Comparison of ENCODE assay signal across 8 mouse cellular contexts in the genomic region with DNA sequence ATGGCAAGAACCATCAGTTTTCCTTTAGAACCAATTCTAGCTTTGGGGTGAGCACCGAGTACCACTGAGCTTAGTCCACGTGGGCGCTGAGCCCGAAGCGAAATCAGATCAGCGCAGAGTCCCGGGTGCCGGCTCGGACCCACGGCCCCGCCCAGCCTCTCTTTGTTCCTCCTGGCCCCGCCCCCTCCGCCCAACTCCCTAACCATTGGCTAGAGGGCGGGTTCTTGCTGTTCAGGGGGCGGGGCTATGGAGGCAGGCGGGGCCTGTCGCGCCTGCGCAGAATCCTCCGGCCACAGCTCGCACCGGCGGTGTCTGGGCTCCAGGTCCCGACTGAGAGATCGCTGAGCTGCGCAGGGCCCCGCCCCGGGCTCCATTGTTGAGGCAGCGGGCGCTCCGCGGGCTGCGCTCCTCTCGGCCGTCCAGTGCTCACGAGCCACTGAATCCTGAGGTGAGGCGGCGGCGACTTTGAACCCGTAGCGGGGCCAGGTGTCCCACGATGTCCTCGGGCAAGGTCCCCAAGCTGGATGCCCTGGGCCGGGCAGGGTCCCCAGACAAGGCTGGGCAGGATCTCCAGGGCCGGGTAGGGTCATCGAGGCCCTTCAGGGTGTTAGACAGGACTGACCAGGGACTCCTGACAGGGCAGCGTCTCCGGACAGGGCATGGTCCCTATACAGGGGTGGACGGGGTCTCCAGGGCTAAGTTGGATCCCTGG. TPM values are rescaled to one million over a fixed set of nuclear protein-coding genes. Genes with fewer than 3 reads are reported as not detected.
DNase-seq lines count a peak whose midpoint lies in the region; ATAC-seq lines count a peak whose summit lies in the region.

A gene (plus strand): TSS at position 227 of the 712 bp plus-strand sequence.

- DNase-seq in WW6 (ENCODE audit: low read depth, low spot score), result peak; percentile 96
- DNase-seq in cerebellum, postnatal 36 days, result peak; percentile 98 to 99
- peak; percentile 96 to 98 for DNase-seq in frontal cortex, postnatal 36 days (ENCODE audit: low spot score in 2 of 2)
- peak; percentile 99 for DNase-seq in hindbrain, embryonic 14.5 days (ENCODE audit: low spot score)
- peak; percentile 96 to 98 for DNase-seq in layer of hippocampus, postnatal 25 days (ENCODE audit: extremely low spot score in 1 of 2, low spot score in 1 of 2)
- peak; percentile 100 for DNase-seq in lung, postnatal 14 days
- DNase-seq in ovary, postnatal 36 days (ENCODE audit: low spot score), result peak; percentile 100
- DNase-seq in thymus, postnatal 14 days, result peak; percentile 100

- H3K4me3 ChIP-seq in hindbrain, embryonic 14.5 days (replicated peaks; ENCODE audit: low read length), result peak within 1 kb of the TSS; percentile 90

- no peaks in the 10 kb centered on the region for H3K9me3 ChIP-seq in hindbrain, embryonic 14.5 days (ENCODE audit: control insufficient read depth, low read length)

- peak within 1 kb of the TSS; percentile 99 for H3K9ac ChIP-seq in hindbrain, embryonic 14.5 days

- H3K4me2 ChIP-seq in hindbrain, embryonic 14.5 days (replicated peaks), result peak within 1 kb of the TSS; percentile 93

- WGBS in hindbrain, embryonic 14.5 days, result under 1% methylated on average over 49 of the region's 49 CpGs

- no peaks in the 10 kb centered on the region for H3K27me3 ChIP-seq in hindbrain, embryonic 14.5 days (ENCODE audit: control insufficient read depth, insufficient read depth, low read length)

- H3K27ac ChIP-seq in hindbrain, embryonic 14.5 days, result peak within 1 kb of the TSS; percentile 88

- H3K4me1 ChIP-seq in hindbrain, embryonic 14.5 days (replicated peaks; ENCODE audit: control insufficient read depth, insufficient read depth, low read length), result peaks cover 39% of the 10 kb centered on the region

- ATAC-seq in hindbrain, embryonic 14.5 days (ENCODE audit: low FRiP score), result peak; percentile 95

- H3K36me3 ChIP-seq in hindbrain, embryonic 14.5 days (replicated peaks; ENCODE audit: control insufficient read depth, insufficient read depth), result no peaks in the 10 kb centered on the region

RNA-seq across cellular contexts. Expression of the gene that starts here (rescaled TPM):
- polyA plus RNA-seq in hindbrain, embryonic 14.5 days (2014; fragmentation: Nextera tagmentation; extraction: Ambion mirVana), result 70.8 and 72.3 TPM in 2 replicates
- total RNA-seq in layer of hippocampus, postnatal 25 days (2021), result 10 to 100 TPM; 24.4 to 39.0 TPM

Comparison
In these comparisons a context has a peak if more than half of its experiments do, and no peak if none do; other contexts are left out.
1. Peak in every context shown above with its lines: DNase-seq, ATAC-seq, H3K4me3 ChIP-seq and H3K27ac ChIP-seq.